Mouse (Mus musculus): ENCODE measurements at regions not wholly inside any gene's neighbourhood (a gene's known extent, or its start where the extent isn't known, plus 50 kb on each side); places are given as distances from the start of the nearest gene placed in this dataset.

DNA sequence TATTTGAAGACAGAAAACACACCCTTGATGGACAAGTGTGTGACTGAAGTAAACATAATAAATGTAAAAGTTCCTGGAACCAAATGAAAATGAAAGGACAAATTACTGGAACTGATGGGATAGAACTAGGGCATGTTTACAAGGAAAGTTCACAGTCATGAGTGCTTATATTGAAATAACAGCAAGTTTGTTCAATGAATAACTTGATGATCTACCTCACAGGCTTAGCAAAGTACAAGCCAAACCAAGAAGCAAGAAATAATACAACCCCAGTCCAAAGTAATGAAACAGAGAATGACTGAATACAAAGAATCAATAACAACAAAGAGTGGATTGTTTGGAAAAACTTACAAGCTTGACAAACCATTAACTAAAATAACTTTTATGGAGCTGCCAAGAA, 56.2 kb downstream of the Gm379 start:
- dilution Hi-C loops (cut with MboI; ENCODE audit: extremely low pct_ligation_motif_present, extremely low pct_unique_long_range_greater_than_20kb, low sequenced_read_pairs) = no loop called here

DNA sequence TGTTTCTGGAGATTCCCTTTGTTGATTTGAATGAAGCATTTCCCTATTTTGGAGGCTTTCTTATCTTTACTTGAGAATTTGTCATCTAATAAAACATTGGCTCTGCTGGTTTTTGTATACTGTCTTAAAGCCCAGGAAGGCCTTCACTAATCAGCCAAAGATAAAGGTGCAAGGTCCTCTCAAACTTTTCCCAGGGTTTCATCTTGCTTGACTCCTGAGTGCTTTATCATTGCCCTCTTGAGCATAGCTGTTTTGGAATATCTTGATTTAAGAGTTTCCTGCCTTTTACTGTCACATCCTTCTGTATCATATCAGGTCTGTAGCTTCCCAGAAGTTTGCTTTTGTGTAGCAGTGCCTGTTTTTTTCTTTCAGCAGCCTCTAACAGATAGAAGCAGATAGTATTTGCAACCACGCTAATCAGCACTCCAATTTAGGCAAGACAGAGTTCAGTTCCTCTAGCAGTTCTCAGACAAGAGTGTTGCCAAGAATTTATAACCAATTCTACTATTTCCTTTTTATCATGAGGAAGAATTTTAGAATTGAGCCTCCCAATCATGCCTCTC, 64.7 kb downstream of the Gm379 start:
- Histone ChIP-seq H3K36me3 (replicated peaks in 1 of 2; ENCODE audit: control insufficient read depth in 1 of 2, insufficient read depth in 1 of 2, low read length in 1 of 2) (no peaks in the 10 kb centered on the region), H3K4me2 (ENCODE audit: insufficient read depth, low read depth, poor library complexity, severe bottlenecking) (no peak overlapping the region), H3K27ac (ENCODE audit: insufficient read depth, low read depth) (no peak overlapping the region), H3K4me3 (replicated peaks in 1 of 3; ENCODE audit: low read depth in 2 of 3, low read length in 2 of 3, poor library complexity in 1 of 3) (no peak overlapping the region), H3K27me3 (replicated peaks) (no peaks in the 10 kb centered on the region), H3K4me1 (ENCODE audit: control insufficient read depth in 1 of 2, insufficient read depth in 2 of 2) (no peaks in the 10 kb centered on the region), H3K9ac (ENCODE audit: insufficient read depth, low read depth) (no peak overlapping the region), H3K79me2 (replicated peaks; ENCODE audit: control insufficient read depth, extremely low read depth, insufficient read depth, poor library complexity, severe bottlenecking) (no peaks in the 10 kb centered on the region), H3K9me3 (replicated peaks; ENCODE audit: low read length) (no peaks in the 10 kb centered on the region)
- no peak for DNase-seq (ENCODE audit: extremely low read depth)
- TF ChIP-seq POLR2A (IDR thresholded peaks at IDR 0.05; ENCODE audit: low read depth, low read length) (no peak), HCFC1 (IDR thresholded peaks at IDR 0.05; ENCODE audit: low read depth, low read length) (no peak), E2F4 (IDR thresholded peaks at IDR 0.05; ENCODE audit: insufficient replicate concordance, low read depth, low read length) (no peak), BHLHE40 (IDR thresholded peaks at IDR 0.05; ENCODE audit: low read depth, low read length) (no peak), NRF1 (IDR thresholded peaks at IDR 0.05; ENCODE audit: low read depth, low read length) (no peak), POLR2AphosphoS2 (IDR thresholded peaks at IDR 0.05; ENCODE audit: low read depth, low read length) (no peak), NELFE (IDR thresholded peaks at IDR 0.05; ENCODE audit: low read depth, low read length) (no peak), TCF12 (IDR thresholded peaks at IDR 0.05; ENCODE audit: low read depth, low read length) (no peak), USF1 (IDR thresholded peaks at IDR 0.05; ENCODE audit: low read depth, low read length) (no peak), MEF2A (IDR thresholded peaks at IDR 0.05; ENCODE audit: borderline replicate concordance, low read depth, low read length) (no peak), EP300 (IDR thresholded peaks at IDR 0.05; ENCODE audit: low read length) (no peak), CHD1 (IDR thresholded peaks at IDR 0.05; ENCODE audit: low read depth, low read length) (no peak), TBP (conservative IDR thresholded peaks at IDR 0.05; ENCODE audit: low read depth, low read length) (no peak), ZNF384 (IDR thresholded peaks at IDR 0.05; ENCODE audit: low read depth, low read length) (no peak)
- dilution Hi-C loops (cut with MboI; ENCODE audit: extremely low pct_ligation_motif_present, extremely low pct_unique_long_range_greater_than_20kb, low sequenced_read_pairs) = no loop called here
- in situ Hi-C loops (cut with MboI; ENCODE audit: low pct_ligation_motif_present, low pct_unique_long_range_greater_than_20kb, low sequenced_read_pairs) = no loop called here

More for the DNA sequence above, 56.2 kb downstream of the Gm379 start:
- no peak for DNase-seq (ENCODE audit: extremely low read depth)
- no peak overlapping the region for H3K4me2 ChIP-seq (ENCODE audit: insufficient read depth, low read depth, poor library complexity, severe bottlenecking)
- TF ChIP-seq USF2 (conservative IDR thresholded peaks at IDR 0.05; ENCODE audit: low read depth, low read length) (no peak), MAX (IDR thresholded peaks at IDR 0.05; ENCODE audit: low read length) (no peak), GABPA (IDR thresholded peaks at IDR 0.05; ENCODE audit: insufficient replicate concordance, low read depth, low read length) (no peak), MAZ (IDR thresholded peaks at IDR 0.05; ENCODE audit: low read depth, low read length) (no peak), PAX5 (IDR thresholded peaks at IDR 0.05; ENCODE audit: low read length) (no peak), ZMIZ1 (IDR thresholded peaks at IDR 0.05; ENCODE audit: low read depth, low read length) (no peak), NRF1 (IDR thresholded peaks at IDR 0.05; ENCODE audit: low read depth, low read length) (no peak), KAT2A (IDR thresholded peaks at IDR 0.05; ENCODE audit: insufficient replicate concordance, low read length) (no peak), POLR2AphosphoS2 (IDR thresholded peaks at IDR 0.05; ENCODE audit: low read depth, low read length) (no peak), RCOR1 (conservative IDR thresholded peaks at IDR 0.05; ENCODE audit: low read depth, low read length) (no peak), SIN3A (IDR thresholded peaks at IDR 0.05; ENCODE audit: low read length) (no peak), USF1 (IDR thresholded peaks at IDR 0.05; ENCODE audit: low read depth, low read length) (no peak), UBTF (IDR thresholded peaks at IDR 0.05; ENCODE audit: low read depth, low read length) (no peak)
- H3K9ac ChIP-seq (ENCODE audit: insufficient read depth, low read depth) = no peak overlapping the region
- no peak overlapping the region for H3K27ac ChIP-seq (ENCODE audit: insufficient read depth, low read depth)
- in situ Hi-C loops (cut with MboI; ENCODE audit: low pct_ligation_motif_present, low pct_unique_long_range_greater_than_20kb, low sequenced_read_pairs) = no loop called here
- H3K27me3 ChIP-seq (replicated peaks) = no peaks in the 10 kb centered on the region
- no peaks in the 10 kb centered on the region for H3K9me3 ChIP-seq (replicated peaks; ENCODE audit: low read length)
- H3K4me1 ChIP-seq (ENCODE audit: control insufficient read depth in 1 of 2, insufficient read depth in 2 of 2) = no peaks in the 10 kb centered on the region
- H3K36me3 ChIP-seq (replicated peaks in 1 of 2; ENCODE audit: control insufficient read depth in 1 of 2, insufficient read depth in 1 of 2, low read length in 1 of 2) = no peaks in the 10 kb centered on the region
- no peaks in the 10 kb centered on the region for H3K79me2 ChIP-seq (replicated peaks; ENCODE audit: control insufficient read depth, extremely low read depth, insufficient read depth, poor library complexity, severe bottlenecking)
- no peak overlapping the region for H3K4me3 ChIP-seq (replicated peaks in 1 of 3; ENCODE audit: low read depth in 2 of 3, low read length in 2 of 3, poor library complexity in 1 of 3)

All from CH12.LX (cell line).